Mouse (Mus musculus): Measurements from ENCODE around the gene Ubtf.
A peak's percentile ranks its signal among the peaks of the same experiment; 100 is the strongest.

The Ubtf gene

GRCm38 (mm10) chr11:102317901-102318575 lies 1.5 kb downstream of the Ubtf start:
- no peak for DNase-seq (ENCODE audit: low read depth)

DNA sequence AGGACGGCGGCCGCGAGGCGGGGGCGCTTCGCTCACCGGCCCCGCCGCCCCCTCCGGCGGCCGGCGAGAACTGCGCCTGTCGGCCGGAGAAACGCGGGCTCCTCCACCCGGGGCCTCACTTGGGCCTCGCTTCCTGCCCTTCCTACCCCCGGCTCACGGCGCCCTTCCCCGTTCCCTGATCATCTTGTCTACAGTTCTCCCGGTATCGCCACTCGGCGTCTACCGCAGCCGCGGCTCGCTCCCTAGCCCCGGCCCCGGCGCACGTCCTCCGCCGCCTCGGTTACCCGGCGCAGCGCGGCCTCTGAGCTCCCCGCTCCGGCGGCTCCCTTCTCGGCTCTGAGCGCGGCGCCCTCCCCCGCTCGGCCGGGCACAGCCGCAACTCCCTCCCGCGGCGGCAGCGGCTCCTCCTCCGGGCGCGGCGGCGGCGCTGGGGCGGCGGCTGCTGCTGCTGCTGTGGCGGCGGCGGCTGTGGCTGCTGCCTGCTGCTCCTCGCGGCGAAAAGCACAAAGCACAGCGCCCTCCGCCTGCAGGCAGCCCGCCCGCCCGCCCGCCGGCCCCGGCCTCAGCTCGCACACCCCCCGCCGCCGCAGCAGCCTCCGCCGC lies 2.1 kb downstream of the Ubtf start:
- no peak for DNase-seq (ENCODE audit: low read depth)

DNA sequence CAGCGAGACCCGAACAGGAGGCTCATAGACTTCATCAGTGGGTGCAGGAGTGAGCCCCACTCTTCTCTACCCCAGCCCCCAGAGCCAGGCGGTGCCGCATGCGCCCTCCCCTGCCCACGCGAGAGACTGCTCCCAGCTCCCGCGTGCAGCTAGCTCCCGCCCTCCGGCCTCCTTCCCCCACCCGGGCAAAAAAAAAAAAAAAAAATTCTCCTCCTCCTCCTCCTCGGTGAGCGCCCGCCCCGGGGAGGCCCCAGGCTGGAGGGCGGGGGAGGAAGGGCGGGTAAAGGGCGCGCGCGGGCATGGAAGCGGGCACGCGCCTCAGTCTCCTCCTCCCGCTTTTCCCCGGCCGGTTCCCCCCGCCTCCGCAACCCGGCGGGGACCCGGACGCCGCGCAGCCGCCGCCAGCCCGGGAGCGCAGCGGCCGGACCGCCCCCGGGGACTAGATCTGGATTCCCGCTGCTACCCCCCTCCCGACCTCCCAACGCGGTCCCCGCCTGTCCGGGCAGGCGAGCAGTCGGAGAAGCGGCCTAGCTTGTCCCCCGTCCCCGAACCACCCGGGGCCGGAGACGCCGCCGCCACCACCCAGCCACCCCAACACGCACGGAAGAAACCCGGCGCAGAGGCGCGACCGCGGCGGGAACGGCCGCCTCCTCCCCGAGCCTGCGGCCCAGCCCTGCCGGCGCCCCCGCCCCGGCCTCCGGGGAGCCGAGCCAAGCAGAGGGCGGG lies 2.8 kb downstream of the Ubtf start:
- no peak for DNase-seq (ENCODE audit: low read depth)

DNA sequence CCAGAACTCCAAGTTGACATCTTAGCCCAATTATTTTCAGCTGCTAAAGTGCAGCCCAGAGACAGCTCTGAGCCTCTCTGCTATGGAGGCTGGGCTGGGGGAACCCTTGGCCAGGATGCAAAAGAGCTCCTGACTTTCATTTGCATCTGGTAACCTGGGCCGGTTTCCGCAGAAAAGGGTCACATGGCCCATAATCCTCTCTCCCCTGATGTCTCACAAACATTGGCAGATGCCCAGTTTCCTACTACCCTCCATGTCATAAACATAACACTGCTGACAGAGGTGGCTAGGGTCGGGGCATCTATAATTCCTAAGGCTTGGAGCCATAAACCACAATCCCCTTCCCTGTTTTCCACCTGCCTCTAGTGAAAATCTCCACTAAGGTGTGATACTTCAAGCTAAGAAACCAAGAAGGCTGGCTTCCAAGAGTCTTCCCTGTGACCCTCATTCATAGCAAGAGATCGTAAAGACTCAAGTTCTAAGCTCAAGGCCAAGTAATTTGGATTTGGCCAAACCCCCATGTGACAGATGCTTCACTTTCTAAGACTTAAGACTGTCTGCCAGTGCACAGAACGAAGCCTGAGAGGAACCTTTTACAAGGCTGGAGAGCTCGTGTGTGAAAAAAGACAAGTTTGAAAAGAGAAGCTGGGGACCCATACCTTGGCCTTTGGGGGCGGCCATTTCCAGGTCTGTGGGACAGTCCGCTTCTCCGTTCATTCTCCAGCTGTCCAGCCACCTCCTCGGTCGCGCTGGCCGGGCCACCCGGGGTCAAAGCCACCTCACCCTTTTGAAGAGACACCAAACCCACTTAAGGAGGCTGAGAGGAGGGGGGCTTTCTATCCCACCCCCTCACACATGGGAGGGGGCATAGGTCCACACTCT lies 3.6 kb downstream of the Ubtf start:
- DNase-seq (ENCODE audit: low read depth): no peak

GRCm38 (mm10) chr11:102314321-102314720 lies 5.2 kb downstream of the Ubtf start:
- no peak for DNase-seq (ENCODE audit: low read depth)

DNA sequence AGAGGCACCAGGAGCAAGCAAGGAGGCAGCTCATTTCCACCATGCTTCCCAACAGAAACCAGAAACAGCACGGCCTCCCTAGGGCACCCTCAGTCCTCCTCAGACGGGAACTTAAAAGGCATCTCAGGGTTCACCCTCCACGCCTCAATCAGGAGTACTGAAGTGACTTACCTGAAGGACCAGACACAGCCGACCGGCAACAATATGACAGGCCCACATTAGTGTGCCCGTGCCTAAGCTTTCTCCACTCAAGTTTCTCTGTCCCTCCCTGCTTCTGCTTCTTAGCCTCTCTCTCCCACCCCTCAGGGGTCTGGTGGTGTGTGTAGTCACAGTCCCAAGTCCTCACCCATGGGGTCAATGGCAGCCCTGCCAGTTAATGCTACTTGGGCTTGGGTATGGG lies 7.0 kb downstream of the Ubtf start:
- DNase-seq (ENCODE audit: low read depth): no peak

DNA sequence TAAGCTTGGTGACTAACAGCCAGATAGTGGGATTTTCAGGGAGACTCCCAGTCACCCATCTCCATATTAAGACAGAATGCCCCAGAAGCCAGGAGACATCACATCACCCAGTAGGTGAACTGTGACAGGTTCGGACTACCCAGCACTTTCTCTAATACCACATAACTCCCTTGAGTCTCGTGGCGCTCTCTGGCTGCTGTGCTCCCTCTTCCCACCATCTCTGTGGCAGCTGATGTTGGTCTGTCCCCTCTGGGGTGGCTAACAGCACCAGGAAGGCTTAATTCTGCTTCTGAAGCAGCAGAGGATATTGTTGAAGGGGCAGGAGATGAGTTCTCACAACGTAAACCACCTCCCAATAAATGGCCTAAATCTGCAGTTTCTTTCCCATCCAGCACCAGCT lies 7.6 kb downstream of the Ubtf start:
- DNase-seq (ENCODE audit: low read depth): no peak

DNA sequence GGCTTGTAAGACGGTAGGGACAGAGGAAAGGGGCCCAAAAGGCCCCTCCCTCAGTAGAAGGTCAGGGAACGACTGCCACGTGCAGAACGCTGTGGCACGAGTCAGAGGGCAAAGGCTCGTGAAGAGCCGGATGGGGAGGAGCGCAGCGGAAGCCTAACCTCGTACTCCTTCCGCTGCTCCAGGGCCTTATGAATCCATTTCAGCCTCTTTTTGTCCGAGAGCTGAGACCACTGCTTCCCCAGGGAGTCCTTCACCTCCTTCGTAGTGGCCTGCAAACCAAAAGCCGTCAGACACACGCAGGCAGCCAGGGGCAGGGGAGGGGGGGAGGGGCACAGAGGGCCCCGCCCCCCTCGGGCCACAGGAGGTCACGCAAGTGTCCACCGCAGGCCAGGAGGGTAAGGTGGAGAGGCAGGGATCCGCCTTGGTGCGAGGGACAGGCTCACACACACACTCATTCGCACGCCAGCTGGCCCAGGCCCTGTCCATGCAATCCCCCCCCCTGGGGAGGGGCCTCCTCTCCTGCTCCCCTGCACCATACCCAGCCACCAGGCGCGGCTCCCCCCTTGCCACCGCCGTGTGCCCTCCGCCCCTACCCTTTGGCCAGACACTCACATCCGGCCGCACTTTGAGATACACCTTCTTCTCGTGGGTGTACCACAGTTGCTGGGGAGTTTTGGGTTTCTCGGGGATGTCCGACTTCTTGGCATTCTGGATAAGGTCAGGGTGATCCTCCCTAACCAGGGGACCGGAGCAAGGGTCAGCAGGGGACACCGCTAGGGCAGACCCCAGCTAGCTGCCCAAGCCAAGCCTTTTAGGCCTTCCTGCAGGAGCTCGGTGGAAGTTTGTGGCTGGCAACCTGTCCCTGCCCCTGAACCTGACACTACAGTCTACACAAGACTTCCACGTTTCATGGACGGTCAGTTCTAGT lies 8.5 kb downstream of the Ubtf start:
- DNase-seq (ENCODE audit: low read depth): no peak

DNA sequence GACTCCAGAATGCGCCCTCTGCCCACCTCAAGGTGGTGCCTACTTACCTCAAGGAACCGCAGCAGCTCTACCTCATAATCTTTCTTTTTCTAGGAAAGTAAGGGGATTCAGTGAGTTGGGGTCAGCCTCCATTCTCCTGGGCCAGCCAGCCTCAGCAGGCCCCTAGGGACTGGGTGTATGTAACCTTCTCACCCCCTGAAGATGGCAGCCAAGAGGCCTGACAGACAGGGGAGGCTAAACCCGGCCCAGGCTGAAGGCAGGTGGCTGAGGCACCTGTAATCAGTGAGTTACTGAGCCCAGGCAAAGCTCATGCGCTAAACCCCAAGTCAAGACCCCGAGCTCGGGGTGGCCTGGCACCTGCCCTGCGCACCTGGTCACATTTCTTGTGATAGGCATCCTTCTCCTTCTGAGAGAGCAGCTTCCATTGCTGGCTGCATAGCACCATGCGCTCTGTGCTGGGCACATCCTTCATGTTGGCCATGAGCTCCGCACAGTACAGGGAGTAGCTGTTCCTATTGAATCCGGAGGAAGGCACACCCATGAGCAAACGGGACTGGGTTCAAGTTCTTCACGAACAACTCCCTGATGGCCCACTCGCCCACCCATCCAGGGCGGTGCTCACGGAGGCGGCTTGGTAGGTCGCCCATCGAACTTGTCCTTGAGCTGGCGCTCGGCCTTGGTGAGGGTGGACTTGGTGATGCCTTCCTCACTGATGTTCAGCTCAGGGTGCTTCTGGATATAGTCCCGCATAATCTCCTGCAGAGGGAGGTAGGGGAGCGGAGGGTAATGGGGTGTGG lies 9.5 kb downstream of the Ubtf start:
- DNase-seq (ENCODE audit: low read depth): no peak

DNA sequence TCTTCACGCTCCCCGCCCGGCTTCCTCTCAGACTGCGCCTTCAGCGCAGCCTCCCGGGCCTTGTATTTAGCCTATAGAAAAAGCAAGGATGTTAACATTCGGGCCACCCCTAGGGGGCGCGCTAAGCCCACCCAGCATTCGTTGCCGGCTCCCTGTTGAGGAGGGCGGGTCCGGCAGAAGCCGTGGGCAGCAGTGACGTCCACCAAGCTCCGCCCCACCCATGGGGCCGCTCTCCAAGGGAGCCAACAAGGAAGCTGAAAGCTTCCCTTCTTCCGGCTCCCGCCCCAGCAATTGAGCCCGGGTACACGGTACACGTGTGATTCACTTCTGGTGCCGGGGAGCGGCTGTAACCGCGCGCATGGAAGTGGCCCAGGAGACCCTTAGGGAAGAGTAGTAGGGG lies 10.6 kb downstream of the Ubtf start:
- peak; percentile 91 for DNase-seq (ENCODE audit: low read depth)

DNA sequence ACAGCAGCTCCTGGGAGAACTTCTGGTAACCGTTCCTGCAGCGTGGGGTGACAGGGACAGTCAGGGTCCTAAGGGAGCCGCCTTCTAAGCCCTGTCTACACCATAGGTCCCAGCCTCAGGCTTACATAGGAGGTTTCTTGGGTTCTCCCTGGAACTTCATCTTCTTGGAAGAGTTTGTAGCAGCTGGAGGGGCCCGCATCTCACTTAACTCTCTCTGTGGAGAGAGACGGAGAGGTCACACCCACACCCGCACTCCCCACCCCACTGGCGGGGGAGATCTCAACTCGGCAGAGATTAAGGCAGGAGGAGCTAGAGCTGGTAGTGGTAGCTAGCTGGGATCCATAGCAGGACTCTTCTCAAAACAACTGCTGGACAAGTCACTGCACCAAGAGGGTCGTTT lies 11.4 kb downstream of the Ubtf start:
- no peak for DNase-seq (ENCODE audit: low read depth)

GRCm38 (mm10) chr11:102305359-102305758 lies 14.2 kb downstream of the Ubtf start:
- no peak for DNase-seq (ENCODE audit: low read depth)

DNA sequence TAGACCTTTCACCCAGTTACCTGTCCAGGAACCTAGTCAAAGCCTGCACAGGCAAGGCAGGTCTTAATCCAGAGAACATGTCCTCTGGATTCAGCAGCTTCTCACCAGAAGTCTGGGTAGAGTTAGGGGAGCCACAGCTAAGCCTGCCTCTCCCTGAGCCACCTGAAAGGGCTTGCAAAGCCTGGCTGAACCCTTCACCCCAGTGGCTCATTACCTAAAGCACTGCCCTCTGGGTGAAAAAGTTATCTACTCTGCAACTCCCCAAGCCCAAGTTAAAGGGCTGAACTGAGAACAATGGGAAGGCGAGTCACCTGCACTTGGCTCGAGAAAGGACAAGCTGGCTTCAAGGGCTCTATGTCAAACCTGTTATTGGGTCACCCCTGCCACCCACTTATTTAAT lies 15.4 kb downstream of the Ubtf start:
- DNase-seq (ENCODE audit: low read depth): no peak

- DNase-seq (ENCODE audit: low read depth): no peak
Measured at GRCm38 (mm10) chr11:102299839-102300238, 19.7 kb downstream of the Ubtf start.

GRCm38 (mm10) chr11:102297577-102298556 lies 21.7 kb downstream of the Ubtf start:
- no peak for DNase-seq (ENCODE audit: low read depth)

DNA sequence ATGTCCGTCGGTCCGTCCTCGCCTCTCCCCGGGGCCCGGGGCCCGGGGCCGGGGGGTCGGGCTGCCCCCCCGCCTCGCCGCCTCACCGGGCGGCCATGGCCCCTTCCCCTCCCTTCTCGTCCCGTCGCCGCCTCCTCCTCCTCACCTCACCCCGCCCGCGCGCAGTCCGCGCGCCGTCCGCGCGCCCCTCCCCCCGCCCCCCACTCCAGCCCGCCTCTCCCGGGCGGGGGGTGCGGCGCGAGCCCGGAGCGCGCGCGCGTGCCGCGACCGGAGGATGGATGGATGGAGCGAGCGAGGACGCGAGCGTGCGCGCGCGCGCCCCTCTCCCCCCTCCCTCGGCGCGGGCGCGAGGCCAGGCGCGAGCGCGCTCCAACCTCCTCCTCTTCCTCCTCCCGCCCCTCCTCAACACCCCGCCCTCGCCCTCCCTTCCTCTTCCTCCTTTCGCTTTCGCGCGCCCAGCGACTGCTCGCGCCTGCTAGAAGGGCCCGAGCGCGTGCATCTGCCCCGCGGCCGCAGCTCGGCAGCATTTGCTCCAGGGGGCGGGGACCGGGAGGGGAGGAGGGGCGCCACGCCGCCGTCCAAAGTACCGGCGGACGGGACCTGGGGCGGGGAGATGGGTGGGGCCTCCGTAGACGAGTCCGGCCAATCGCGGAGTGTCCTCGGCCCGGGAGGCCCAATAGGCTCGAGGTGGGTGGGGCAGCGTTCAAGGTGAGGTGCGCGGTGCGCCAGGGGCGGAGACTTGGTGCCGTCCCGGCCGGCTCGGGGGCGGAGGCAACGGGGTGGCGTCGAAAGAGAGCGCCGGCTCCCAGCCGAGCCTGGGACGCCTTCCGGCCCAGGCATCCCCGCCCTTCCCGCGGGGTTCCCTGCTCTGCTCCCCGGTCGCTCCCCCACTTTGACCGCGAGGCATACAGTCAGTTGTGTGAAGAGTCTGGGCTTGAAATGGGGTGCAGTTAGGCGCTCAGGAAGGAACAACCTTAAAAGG lies 22.8 kb downstream of the Ubtf start, which contains the start of gene Atxn7l3:
Gene Atxn7l3, minus strand, starts transcription at position 141 of the 982 bp plus-strand sequence.
- DNase-seq (ENCODE audit: low read depth): peak; percentile 93

DNA sequence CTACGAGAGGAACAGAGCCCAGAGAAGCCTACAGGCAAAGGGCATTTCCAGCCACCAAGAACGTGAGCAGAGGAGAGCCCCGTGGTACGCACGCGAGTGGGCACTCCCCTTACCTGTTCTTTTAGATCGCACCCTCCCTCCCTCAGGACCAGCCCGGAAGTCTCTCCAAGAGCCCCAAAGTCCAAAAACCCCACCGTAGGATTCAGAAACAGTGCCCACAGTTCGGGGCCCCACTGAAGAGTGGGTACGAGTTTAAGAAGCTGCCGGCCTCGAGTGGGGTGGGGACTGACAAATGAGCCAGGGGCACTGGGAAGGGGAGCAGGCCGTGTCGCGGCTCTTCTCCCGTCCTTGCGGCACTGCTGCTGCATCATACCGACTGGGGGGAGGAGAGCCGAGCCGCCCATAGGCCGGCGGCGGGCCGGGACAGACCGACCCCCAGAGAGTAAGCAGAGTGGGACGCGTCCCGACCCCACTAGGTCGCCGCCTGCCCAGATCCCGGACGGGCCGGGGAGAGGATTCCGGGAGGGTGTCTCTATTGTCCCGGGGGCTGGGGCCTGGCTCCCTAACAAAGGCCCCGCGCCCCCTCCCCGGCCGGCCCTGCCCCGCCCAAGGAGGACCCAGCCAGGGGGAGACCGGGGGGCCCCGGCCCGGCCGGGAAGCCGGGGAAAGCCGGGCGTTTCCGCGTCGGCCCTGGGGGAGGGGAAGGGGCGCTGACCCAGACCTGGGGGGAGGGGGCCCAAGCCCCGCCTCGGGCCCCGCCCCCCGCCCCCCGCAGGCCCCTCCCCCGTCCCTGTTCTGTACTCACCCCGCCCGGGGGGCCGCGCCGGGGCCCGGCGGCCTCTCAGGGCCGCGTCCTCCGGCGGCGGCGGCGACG lies 23.7 kb downstream of the Ubtf start:
- DNase-seq (ENCODE audit: low read depth): no peak

Data from fibroblast of lung, adult 2 months (primary cell).